Mouse (Mus musculus): ENCODE results near the gene Slc16a11.

Gene Slc16a11

GRCm38 (mm10) chr11:70225798-70226601, 13.4 kb downstream of the Slc16a11 start:
- in situ Hi-C loops (cut with MboI, MseI): no loop called here

- in situ Hi-C loops (cut with MboI, MseI): no loop called here
These were observed 14.0 kb downstream of the Slc16a11 start for GRCm38 (mm10) chr11:70226602-70226890.

- in situ Hi-C loops (cut with MboI, MseI): no loop called here
These were observed 14.6 kb downstream of the Slc16a11 start for GRCm38 (mm10) chr11:70227126-70227525.

GRCm38 (mm10) chr11:70227661-70228245, 15.2 kb downstream of the Slc16a11 start:
- in situ Hi-C loops (cut with MboI, MseI): no loop called here

GRCm38 (mm10) chr11:70228828-70229227, 16.3 kb downstream of the Slc16a11 start:
- in situ Hi-C loops (cut with MboI, MseI): no loop called here

DNA sequence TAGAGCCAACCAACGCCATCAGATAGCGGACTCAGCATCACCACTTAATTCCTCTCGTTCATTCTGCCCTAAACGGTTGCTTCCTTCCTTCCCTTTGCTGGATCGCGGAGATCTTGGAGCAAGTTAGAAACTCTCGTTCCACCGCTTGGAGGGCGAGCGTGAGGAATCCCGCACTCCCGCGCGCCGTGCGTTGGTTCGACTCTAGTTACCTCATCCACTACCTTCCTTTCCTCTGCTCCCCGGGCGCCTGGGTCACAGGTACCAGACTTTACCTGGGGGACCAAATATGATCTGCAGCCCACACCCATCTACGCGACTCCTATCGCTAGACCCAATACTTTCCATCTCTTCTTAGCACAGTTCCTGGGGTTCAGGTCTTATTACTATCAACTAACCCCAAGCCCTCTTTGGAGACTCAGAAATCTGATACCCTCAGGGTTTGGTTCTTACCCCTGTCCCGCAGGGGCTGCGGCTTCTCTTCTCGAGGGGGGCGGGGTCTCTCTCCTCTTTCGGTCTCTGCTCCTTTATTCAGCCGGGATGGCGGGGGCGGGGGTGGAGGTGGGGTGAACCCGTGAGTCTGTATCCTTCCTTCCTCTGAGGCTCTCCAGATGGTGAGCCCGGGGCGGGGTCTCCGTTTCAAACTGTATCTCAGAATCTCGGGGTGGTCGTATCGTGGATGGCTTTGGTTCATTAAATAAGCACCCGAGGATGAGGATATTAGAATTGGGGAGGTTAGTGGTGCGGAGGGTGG, 16.9 kb downstream of the Slc16a11 start, which contains the start of gene Bcl6b:
TSS of gene Bcl6b (minus strand) at position 539 of the 751 bp plus-strand sequence.
- in situ Hi-C loops (cut with MboI, MseI): no loop called here

GRCm38 (mm10) chr11:70230239-70230727, 17.7 kb downstream of the Slc16a11 start:
- in situ Hi-C loops (cut with MboI, MseI): no loop called here

DNA sequence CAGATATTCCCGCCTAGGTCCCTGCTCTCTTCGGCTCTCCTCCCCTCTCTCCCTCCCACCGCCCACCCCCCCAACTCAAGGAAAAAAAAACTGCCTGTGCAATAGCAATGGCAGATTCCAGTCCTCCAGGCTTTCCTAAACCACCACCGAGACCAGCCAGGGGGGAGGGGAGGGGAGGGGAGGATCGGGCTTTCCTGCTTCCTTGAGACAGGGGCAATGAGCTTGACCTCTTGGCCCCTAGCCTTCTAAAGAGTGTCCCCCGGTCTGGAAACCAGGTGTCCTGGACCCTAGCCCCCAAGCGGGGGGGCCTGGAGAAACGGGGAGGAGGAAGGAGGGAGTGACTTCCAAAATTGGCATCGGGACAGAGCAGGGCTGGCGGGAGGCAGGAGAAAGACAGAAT, 20.0 kb downstream of the Slc16a11 start:
- in situ Hi-C loops (cut with MboI, MseI): no loop called here

GRCm38 (mm10) chr11:70233016-70233415, 20.5 kb downstream of the Slc16a11 start:
- in situ Hi-C loops (cut with MboI, MseI): no loop called here

DNA sequence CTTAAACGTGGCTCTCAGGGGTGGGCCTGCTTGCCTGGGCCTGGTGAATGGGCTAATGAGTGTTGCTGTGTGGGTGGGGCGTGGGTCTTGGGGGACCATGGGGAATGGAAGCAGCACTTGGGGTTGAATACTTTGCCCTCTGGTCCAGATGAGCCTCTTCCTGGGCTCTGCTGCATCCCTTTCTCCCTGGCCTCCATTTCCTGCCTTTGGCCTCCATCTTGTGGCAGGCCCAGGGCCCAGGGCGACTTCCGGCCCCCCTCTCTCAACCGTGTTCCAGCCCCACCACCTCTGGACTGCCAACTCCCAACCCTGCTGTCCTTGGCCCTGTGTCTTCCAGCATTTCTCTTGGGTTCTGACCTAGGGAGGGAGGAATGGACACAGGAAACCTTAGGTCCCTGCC, 21.5 kb downstream of the Slc16a11 start:
- in situ Hi-C loops (cut with MboI, MseI): no loop called here

- in situ Hi-C loops (cut with MboI, MseI): no loop called here
These were observed 21.9 kb downstream of the Slc16a11 start for GRCm38 (mm10) chr11:70234497-70234896.

DNA sequence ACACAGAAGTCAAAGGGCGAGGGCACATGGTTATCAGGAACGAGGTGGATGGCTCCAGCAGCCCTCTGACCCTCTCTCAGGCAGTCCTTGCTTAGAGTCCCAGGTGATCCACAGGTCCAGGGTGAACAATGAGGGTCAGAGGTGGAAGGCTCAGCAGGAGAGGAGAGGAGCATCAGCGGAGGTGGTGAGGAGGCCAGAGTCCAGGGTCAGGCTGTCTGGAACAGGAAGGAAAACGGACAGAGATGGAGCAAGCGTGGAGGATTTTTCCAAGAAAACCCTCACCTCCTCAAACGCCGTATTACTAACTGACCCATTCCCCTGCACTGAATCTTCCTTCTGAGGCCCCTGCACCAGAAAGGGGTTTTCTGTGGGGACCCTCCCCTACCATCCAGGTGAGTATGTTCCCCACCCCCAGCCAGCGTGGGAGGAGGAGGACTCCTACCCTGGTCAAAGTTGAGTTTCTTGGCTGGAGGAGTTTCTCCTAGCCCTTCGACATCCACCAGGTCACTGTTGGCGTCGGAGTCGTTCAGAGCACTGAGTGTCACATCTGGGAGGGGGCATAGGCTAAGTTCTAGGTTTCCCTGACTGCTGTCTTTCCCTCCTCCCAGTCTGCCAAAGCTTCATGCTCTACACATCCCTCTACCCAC, 22.8 kb downstream of the Slc16a11 start:
- in situ Hi-C loops (cut with MboI, MseI): no loop called here

DNA sequence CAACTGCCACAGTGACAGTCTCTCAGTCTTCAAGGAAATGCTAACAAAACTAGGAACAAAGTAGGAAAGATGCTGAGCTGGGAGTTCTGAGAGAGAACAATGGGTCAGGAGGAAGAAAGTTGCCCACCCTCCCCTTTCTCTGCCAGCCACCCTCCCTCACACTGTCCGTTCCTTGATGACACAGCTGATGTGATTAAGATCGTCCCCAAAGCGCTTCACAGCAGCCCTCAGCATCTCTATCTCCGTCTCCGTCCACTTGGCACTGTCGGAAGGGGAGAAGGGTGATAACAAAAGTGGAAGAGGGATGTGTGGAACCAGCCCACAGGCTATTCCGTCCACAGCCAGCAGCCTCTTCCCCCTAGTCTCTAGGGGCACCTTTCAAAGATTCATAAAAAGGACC, 24.2 kb downstream of the Slc16a11 start:
- in situ Hi-C loops (cut with MboI, MseI): no loop called here

GRCm38 (mm10) chr11:70237457-70238167, 25.1 kb downstream of the Slc16a11 start, which contains the start of gene 0610010K14Rik:
0610010K14Rik (minus strand) TSS chr11:70237914.
- in situ Hi-C loops (cut with MboI, MseI): no loop called here

- in situ Hi-C loops (cut with MboI, MseI): no loop called here
These were observed 26.3 kb downstream of the Slc16a11 start for GRCm38 (mm10) chr11:70238591-70239440.

DNA sequence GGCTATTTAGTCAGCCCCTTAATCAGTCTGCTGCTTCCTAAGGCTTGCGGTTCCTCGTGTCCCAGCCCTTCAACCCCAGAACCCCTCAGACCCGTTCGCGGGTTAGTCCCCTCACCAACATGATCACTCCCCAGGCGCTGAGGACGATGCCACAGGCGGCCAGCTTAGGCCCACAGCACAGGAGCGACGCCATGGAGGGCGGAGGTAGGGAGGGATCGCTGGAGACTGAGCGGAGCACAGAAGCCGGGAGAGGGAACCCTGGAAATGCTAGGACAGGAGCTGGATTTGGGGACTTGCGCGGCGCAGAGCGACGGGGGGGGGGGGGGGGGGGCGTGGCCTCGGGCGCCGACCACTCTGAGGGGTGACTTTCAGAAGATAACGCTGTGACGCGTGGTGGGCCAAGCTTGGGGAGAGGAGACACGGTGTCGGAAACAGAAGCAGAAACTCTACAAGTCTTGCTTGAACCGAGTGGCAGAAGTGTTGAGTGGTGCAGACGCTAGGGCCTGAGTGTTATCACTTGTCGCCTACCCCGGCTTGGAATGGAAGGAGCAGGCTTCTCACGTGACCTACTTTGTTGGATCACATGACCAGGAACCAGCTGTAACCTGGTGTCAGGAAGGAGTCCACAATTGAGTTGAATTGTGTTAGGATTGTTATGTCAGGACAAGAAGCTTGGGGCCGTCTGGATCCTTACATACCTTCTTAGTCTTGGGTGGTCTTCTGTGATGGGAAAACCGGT, 27.2 kb downstream of the Slc16a11 start, which contains the start of the genes Gm21988 and Rnasek:
TSS of gene Gm21988 (minus strand) at position 290 of the 739 bp plus-strand sequence.
TSS of gene Rnasek (minus strand) at position 302 of the 739 bp plus-strand sequence.
- in situ Hi-C loops (cut with MboI, MseI): no loop called here

DNA sequence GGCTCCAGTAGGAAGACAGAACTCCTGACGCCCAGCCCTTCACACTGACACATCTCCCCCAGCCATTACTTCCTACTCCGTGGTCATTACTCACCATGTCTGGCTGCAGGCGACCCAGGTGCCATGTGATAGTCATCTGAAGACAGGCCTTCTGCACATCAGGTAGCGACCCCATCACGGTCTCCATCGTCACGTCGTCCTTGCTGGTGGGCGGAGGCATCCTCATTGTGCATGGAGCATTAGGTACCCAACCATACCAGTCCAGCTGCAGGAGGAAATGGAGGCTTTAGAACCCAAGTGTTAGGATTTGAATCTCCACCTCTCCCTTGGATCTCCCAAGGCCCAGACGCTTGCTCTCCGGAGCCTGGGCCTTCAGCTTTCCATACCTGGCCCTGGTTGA, 30.0 kb downstream of the Slc16a11 start:
- in situ Hi-C loops (cut with MboI, MseI): no loop called here

DNA sequence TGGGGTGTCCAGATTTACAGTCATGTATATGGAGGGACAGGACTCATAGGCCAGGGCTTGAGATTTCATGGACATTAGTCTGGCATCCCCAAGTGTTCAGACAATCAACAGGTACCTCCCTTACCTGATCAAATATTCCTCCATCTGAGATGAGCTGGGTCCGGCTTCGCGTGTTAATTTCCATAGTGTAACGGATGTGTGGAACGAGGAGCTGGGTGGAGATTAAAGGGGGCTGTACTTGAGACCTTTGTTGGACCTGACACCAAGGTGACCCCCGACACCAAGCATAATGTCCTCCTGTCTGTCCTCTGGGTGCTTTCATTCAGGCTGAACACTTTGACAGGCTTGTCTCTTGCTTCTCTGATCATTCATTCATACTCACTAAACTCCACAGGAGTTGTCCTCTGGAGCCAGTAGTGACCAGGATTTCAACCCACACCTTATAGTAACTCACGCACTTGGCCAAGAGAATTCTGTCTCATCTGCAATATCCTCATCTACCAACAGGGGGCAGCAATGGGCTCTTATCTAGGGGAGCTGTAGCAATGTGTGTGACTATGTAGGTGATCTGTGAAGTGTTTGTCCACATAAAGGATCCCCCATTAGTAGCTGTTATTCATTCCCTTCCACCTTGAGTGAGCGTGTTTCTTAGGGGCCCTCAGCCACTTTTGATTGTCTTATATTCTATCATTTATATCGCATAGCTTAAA, 34.7 kb downstream of the Slc16a11 start:
- in situ Hi-C loops (cut with MboI, MseI): no loop called here

DNA sequence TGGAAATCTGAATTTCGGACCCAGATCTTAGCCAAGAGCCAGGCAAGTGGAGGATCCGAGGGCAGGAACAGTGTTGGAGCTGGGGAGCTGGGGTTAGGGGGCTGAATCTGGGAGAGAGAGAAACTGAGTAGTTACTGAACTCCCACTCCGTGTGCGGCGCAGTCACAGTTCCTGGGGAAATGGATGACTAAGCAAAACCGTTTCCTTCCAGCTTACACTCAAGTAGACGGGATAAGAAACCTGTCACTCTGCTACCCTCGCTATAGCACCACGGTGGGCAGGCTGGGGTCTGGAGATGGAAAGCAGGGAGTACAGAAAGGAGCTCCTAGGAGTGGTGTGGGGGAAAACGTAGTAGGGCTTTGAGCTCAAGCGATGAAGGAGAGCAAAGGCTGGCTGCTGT, 37.6 kb downstream of the Slc16a11 start:
- in situ Hi-C loops (cut with MboI, MseI): no loop called here
